Comparison of ENCODE assay signal across 9 mouse cellular contexts in genomic region chr9:65541126-65542068, GRCm38 (mm10). TPM values are rescaled to one million over a fixed set of nuclear protein-coding genes. Genes with fewer than 3 reads are reported as not detected.
DNase-seq lines count a peak whose midpoint lies in the region; ATAC-seq lines count a peak whose summit lies in the region.
"Had no signal": no experiment of that assay in that cellular context is flagged by ENCODE, and none has a peak within 500 bp of the region (broad histone marks: within the 10 kb centered on the region; RNA-seq: fewer than 3 reads in every experiment).

No protein-coding gene starts in this region.

- no peak for DNase-seq in hindbrain, embryonic 10.5 days (ENCODE audit: low spot score)
- peak; percentile 91 for DNase-seq in A20 (ENCODE audit: low read depth, low spot score)
- DNase-seq in adrenal gland, postnatal 14 days: peak; percentile 87
- DNase-seq in liver, embryonic 13.5 days: no peak
- DNase-seq in skeletal muscle tissue, adult 2 months (ENCODE audit: low read depth, low spot score): peak; percentile 70
- no peak for DNase-seq in cerebellum, adult 9-10 months

- no peak overlapping the region for H3K9ac ChIP-seq in hindbrain, embryonic 16.5 days (ENCODE audit: low read depth, low read length)
- H3K9ac ChIP-seq in heart, embryonic 15.5 days: no peak overlapping the region
- peak overlapping the region; percentile 53; the same call in 1 of the 2 replicates for H3K9ac ChIP-seq in liver, embryonic 13.5 days
- H3K9ac ChIP-seq: limb, embryonic 13.5 days had no signal

- H3K4me2 ChIP-seq in hindbrain, embryonic 16.5 days (ENCODE audit: low read length): no peak overlapping the region
- H3K4me2 ChIP-seq in heart, embryonic 15.5 days: peak overlapping the region; percentile 28; the same call in 1 of the 2 replicates
- H3K4me2 ChIP-seq in liver, embryonic 13.5 days: peak overlapping the region; percentile 20; the same call in 1 of the 2 replicates
- H3K4me2 ChIP-seq: limb, embryonic 13.5 days had no signal

- no peak overlapping the region for H3K4me3 ChIP-seq in hindbrain, embryonic 10.5 days
- no peak overlapping the region for H3K4me3 ChIP-seq in hindbrain, embryonic 16.5 days (ENCODE audit: low read length)
- H3K4me3 ChIP-seq in heart, embryonic 15.5 days: no peak overlapping the region
- H3K4me3 ChIP-seq in liver, embryonic 13.5 days (replicated peaks): no peak overlapping the region
- H3K4me3 ChIP-seq: limb, embryonic 13.5 days had no signal

- 78% methylated on average over 13 of the region's 13 CpGs for WGBS in hindbrain, embryonic 10.5 days
- 71% methylated on average over 13 of the region's 13 CpGs for WGBS in hindbrain, embryonic 16.5 days
- WGBS in heart, embryonic 15.5 days: 28% methylated on average over 13 of the region's 13 CpGs
- 31% methylated on average over 13 of the region's 13 CpGs for WGBS in liver, embryonic 13.5 days (ENCODE audit: insufficient replicate concordance)

- H3K27ac ChIP-seq in hindbrain, embryonic 10.5 days: peak overlapping the region; percentile 45; the same call in 1 of the 2 replicates
- no peak overlapping the region for H3K27ac ChIP-seq in hindbrain, embryonic 16.5 days (ENCODE audit: low read depth, low read length)
- H3K27ac ChIP-seq in heart, embryonic 15.5 days: peak overlapping the region; percentile 89
- peak overlapping the region; percentile 87 for H3K27ac ChIP-seq in liver, embryonic 13.5 days
- H3K27ac ChIP-seq: limb, embryonic 13.5 days had no signal

- no peaks in the 10 kb centered on the region for H3K27me3 ChIP-seq in hindbrain, embryonic 10.5 days (ENCODE audit: insufficient read depth, poor library complexity, severe bottlenecking)
- H3K27me3 ChIP-seq in hindbrain, embryonic 16.5 days (replicated peaks; ENCODE audit: control insufficient read depth, insufficient read depth, low read length): no peaks in the 10 kb centered on the region
- no peaks in the 10 kb centered on the region for H3K27me3 ChIP-seq in heart, embryonic 15.5 days
- no peaks in the 10 kb centered on the region for H3K27me3 ChIP-seq in liver, embryonic 13.5 days
- H3K27me3 ChIP-seq: limb, embryonic 13.5 days had no signal

- H3K9me3 ChIP-seq in hindbrain, embryonic 10.5 days: no peaks in the 10 kb centered on the region
- no peaks in the 10 kb centered on the region for H3K9me3 ChIP-seq in hindbrain, embryonic 16.5 days (ENCODE audit: control insufficient read depth, low read length)
- no peaks in the 10 kb centered on the region for H3K9me3 ChIP-seq in heart, embryonic 15.5 days (replicated peaks)
- no peaks in the 10 kb centered on the region for H3K9me3 ChIP-seq in liver, embryonic 13.5 days (replicated peaks)
- H3K9me3 ChIP-seq: limb, embryonic 13.5 days had no signal

- H3K4me1 ChIP-seq in hindbrain, embryonic 10.5 days (replicated peaks): peaks cover 16% of the 10 kb centered on the region
- peaks cover 5% of the 10 kb centered on the region for H3K4me1 ChIP-seq in hindbrain, embryonic 16.5 days (ENCODE audit: control insufficient read depth, insufficient read depth, low read depth, low read length)
- H3K4me1 ChIP-seq in heart, embryonic 15.5 days (replicated peaks): peaks cover 33% of the 10 kb centered on the region
- peaks cover 68% of the 10 kb centered on the region for H3K4me1 ChIP-seq in liver, embryonic 13.5 days (replicated peaks)

- H3K36me3 ChIP-seq in hindbrain, embryonic 10.5 days: no peaks in the 10 kb centered on the region
- no peaks in the 10 kb centered on the region for H3K36me3 ChIP-seq in hindbrain, embryonic 16.5 days (ENCODE audit: control insufficient read depth, insufficient read depth, low read length)
- no peaks in the 10 kb centered on the region for H3K36me3 ChIP-seq in heart, embryonic 15.5 days
- no peaks in the 10 kb centered on the region for H3K36me3 ChIP-seq in liver, embryonic 13.5 days
- H3K36me3 ChIP-seq: limb, embryonic 13.5 days had no signal

- ATAC-seq in hindbrain, embryonic 16.5 days: no peak
- ATAC-seq in heart, embryonic 15.5 days (replicated peaks; ENCODE audit: insufficient number of reproducible peaks, insufficient read depth, low FRiP score, low read depth): peak; percentile 67; the same call in 1 of the 2 replicates
- ATAC-seq in liver, embryonic 13.5 days (ENCODE audit: low read depth): peak; percentile 66

RNA-seq across cellular contexts. Expression of gene Ankdd1a, which starts 21.4 kb away (rescaled TPM):
- 0.11 TPM in 1 of 2 replicates, not detected in the other for polyA plus RNA-seq in hindbrain, embryonic 10.5 days (2016; fragmentation: Nextera tagmentation; extraction: Ambion mirVana)
- 1.1 and 1.2 TPM in 2 replicates for polyA plus RNA-seq in hindbrain, embryonic 16.5 days (2015; fragmentation: Nextera tagmentation; extraction: Ambion mirVana)
- total RNA-seq in adrenal gland, postnatal 14 days (2021): 0.41 TPM in 1 of 2 replicates, not detected in the other
- not detected in 2 replicates for polyA plus RNA-seq in heart, embryonic 15.5 days (2015; fragmentation: Nextera tagmentation; extraction: Ambion mirVana)
- not detected in 2 replicates for polyA plus RNA-seq in liver, embryonic 13.5 days (2015; fragmentation: Nextera tagmentation; extraction: Ambion mirVana)
- polyA plus RNA-seq: limb, embryonic 13.5 days had no signal

RNA-seq across cellular contexts. Expression of gene Plekho2, which starts 38.4 kb away (rescaled TPM):
- 14.5 and 15.2 TPM in 2 replicates for polyA plus RNA-seq in hindbrain, embryonic 10.5 days (2016; fragmentation: Nextera tagmentation; extraction: Ambion mirVana)
- polyA plus RNA-seq in hindbrain, embryonic 16.5 days (2015; fragmentation: Nextera tagmentation; extraction: Ambion mirVana): 7.1 and 8.0 TPM in 2 replicates
- total RNA-seq in adrenal gland, postnatal 14 days (2021): 36.1 and 48.0 TPM in 2 replicates
- polyA plus RNA-seq in heart, embryonic 15.5 days (2015; fragmentation: Nextera tagmentation; extraction: Ambion mirVana): 9.8 and 14.8 TPM in 2 replicates
- polyA plus RNA-seq in liver, embryonic 13.5 days (2015; fragmentation: Nextera tagmentation; extraction: Ambion mirVana): 24.2 and 31.6 TPM in 2 replicates

RNA-seq across cellular contexts. Expression of gene Pif1, which starts 45.6 kb away (rescaled TPM):
- polyA plus RNA-seq in hindbrain, embryonic 10.5 days (2016; fragmentation: Nextera tagmentation; extraction: Ambion mirVana): 24.2 and 27.2 TPM in 2 replicates
- polyA plus RNA-seq in hindbrain, embryonic 16.5 days (2015; fragmentation: Nextera tagmentation; extraction: Ambion mirVana): 3.2 and 4.3 TPM in 2 replicates
- total RNA-seq in adrenal gland, postnatal 14 days (2021): 1.7 and 2.9 TPM in 2 replicates
- polyA plus RNA-seq in heart, embryonic 15.5 days (2015; fragmentation: Nextera tagmentation; extraction: Ambion mirVana): 9.8 and 12.8 TPM in 2 replicates
- 11.0 and 13.8 TPM in 2 replicates for polyA plus RNA-seq in liver, embryonic 13.5 days (2015; fragmentation: Nextera tagmentation; extraction: Ambion mirVana)

Comparison
In these comparisons a context has a peak if more than half of its experiments do, and no peak if none do; other contexts are left out.
1. DNase-seq: peak in A20 (single experiment), adrenal gland, postnatal 14 days (single experiment) and skeletal muscle tissue, adult 2 months (single experiment); none in hindbrain, embryonic 10.5 days (single experiment), liver, embryonic 13.5 days (single experiment) and cerebellum, adult 9-10 months (single experiment).